Mouse (Mus musculus) myocyte (in vitro differentiated cells): ENCODE results near the gene Dbf4.

Experiments used
- CEBPB ChIP-seq: IDR thresholded peaks from 2 replicates; pipeline ENCODE4 v1.6.1; 2011; ENCODE audit warnings: mild to moderate bottlenecking, moderate library complexity; ENCODE audit not compliant: poor library complexity, insufficient read depth, severe bottlenecking
- MYOD1 ChIP-seq, 3 experiments: IDR thresholded peaks; one replicate each; pipeline ENCODE4 v1.6.1; 2011; ENCODE audit warnings: control low read depth in 2 of 3, low read depth in 2 of 3, mild to moderate bottlenecking in 2 of 3, moderate library complexity in 1 of 3; ENCODE audit not compliant: insufficient read length in 2 of 3, control insufficient read depth in 1 of 3
- MYOG ChIP-seq, 3 experiments: IDR thresholded peaks; one replicate each; pipeline ENCODE4 v1.6.1; 2011; ENCODE audit warnings: control low read depth in 2 of 3, low read depth in 2 of 3, mild to moderate bottlenecking in 2 of 3; ENCODE audit not compliant: insufficient read length in 2 of 3, control insufficient read depth in 1 of 3, insufficient read depth in 1 of 3
- POLR2A ChIP-seq: IDR thresholded peaks from one replicate; pipeline ENCODE4 v1.6.1; 2011; ENCODE audit warnings: low read depth, mild to moderate bottlenecking, control low read depth, moderate library complexity; ENCODE audit not compliant: insufficient read length
- USF1 ChIP-seq: IDR thresholded peaks from one replicate; pipeline ENCODE4 v1.6.1; 2011; ENCODE audit warnings: low read depth, mild to moderate bottlenecking, control low read depth, moderate library complexity

DNA sequence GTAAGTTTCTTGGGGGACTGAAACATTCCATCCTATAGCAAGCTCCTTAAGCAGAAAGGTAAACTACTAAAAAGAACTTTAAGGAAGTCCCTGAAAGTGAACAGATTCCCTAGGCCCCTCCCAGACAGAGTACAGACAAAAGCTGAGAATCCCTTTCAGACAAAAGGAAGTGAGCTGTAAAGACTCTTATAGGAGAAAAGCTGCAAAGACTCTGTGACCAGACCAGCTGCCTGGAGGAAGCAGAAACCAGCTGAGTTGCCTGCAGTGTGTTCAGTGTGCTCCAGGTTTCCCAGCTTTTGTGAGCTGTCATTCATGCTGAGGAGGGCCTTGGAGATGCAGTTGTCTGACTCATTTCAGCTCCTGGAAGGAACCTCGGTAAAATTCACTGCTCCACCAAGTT, 5.1 kb downstream of the Dbf4 start:
- TF ChIP-seq POLR2A (no peak), CEBPB (no peak), MYOG (IDR thresholded peaks at IDR 0.05; ENCODE audit: control insufficient read depth in 1 of 3, insufficient read depth in 1 of 3, insufficient read length in 2 of 3, low read depth in 2 of 3) (no peak), USF1 (no peak), MYOD1 (IDR thresholded peaks at IDR 0.05; ENCODE audit: control insufficient read depth in 1 of 3, insufficient read length in 2 of 3, low read depth in 2 of 3) (no peak)
